Mouse (Mus musculus) hindbrain, embryonic 12.5 days (tissue): ENCODE results near the gene Cacnb2. TPM values are rescaled to one million over a fixed set of nuclear protein-coding genes. Genes with fewer than 3 reads are reported as not detected.

Source experiments
- ATAC-seq: fragments of 200-750 bp; cut with Nextera tagmentation; 2 replicates; pipeline ENCODE4 v1.8.0; 2017; ENCODE audit warnings: moderate TSS enrichment; ENCODE audit not compliant: low FRiP score
- H3K27ac ChIP-seq: fragments of 300-500 bp; sonication (generic); 2 replicates; pipeline ENCODE4 v1.5.1; 2016; ENCODE audit warnings: mild to moderate bottlenecking
- H3K27me3 ChIP-seq: fragments of 300-500 bp; sonication (generic); 2 replicates; pipeline ENCODE4 v1.6.1; 2016; ENCODE audit warnings: mild to moderate bottlenecking
- H3K36me3 ChIP-seq: fragments of 300-500 bp; sonication (generic); 2 replicates; pipeline ENCODE4 v1.6.1; 2016; ENCODE audit warnings: mild to moderate bottlenecking
- H3K4me1 ChIP-seq: fragments of 300-500 bp; sonication (generic); 2 replicates; pipeline ENCODE4 v1.6.1; 2016
- H3K4me2 ChIP-seq: fragments of 300-500 bp; sonication (generic); replicated peaks from 2 replicates; pipeline ENCODE4 v1.6.1; 2016; ENCODE audit warnings: mild to moderate bottlenecking
- H3K4me3 ChIP-seq: fragments of 300-500 bp; sonication (generic); 2 replicates; pipeline ENCODE4 v1.5.1; 2016; ENCODE audit warnings: mild to moderate bottlenecking
- H3K9ac ChIP-seq: fragments of 300-500 bp; sonication (generic); 2 replicates; pipeline ENCODE4 v1.6.1; 2016; ENCODE audit warnings: mild to moderate bottlenecking, moderate library complexity
- H3K9me3 ChIP-seq: fragments of 300-500 bp; sonication (generic); replicated peaks from 2 replicates; pipeline ENCODE4 v1.6.1; 2016; ENCODE audit warnings: mild to moderate bottlenecking
- WGBS: fragments of 180-500 bp; shearing (Covaris S2); methylation state at CpG from one replicate; pipeline ENCODE4 v1.1.7; 2016; 5-methylcytosine and 5-hydroxymethylcytosine counted together
- polyA plus RNA-seq: library from polyadenylated mRNA; unstranded; fragments of >200 nt; fragmentation: Nextera tagmentation; extraction: Ambion mirVana; gene quantifications from 2 replicates; pipeline ENCODE4 v1.2.1, GENCODE M21; 2016

The Cacnb2 gene
- polyA plus RNA-seq, 1 experiment from 2014 or later = 3.6 TPM

- H3K27me3 ChIP-seq = no peaks in the 10 kb centered on the region
- no peak overlapping the region for H3K4me2 ChIP-seq
- H3K36me3 ChIP-seq = no peaks in the 10 kb centered on the region
- H3K27ac ChIP-seq = no peak overlapping the region
- ATAC-seq = no peak
- no peak overlapping the region for H3K9ac ChIP-seq
- no peak overlapping the region for H3K4me3 ChIP-seq
- H3K9me3 ChIP-seq = no peaks in the 10 kb centered on the region
- no peaks in the 10 kb centered on the region for H3K4me1 ChIP-seq
Measured at GRCm38 (mm10) chr2:14814977-14815376, 212.1 kb downstream of the Cacnb2 start.

GRCm38 (mm10) chr2:14818651-14819050 lies 215.8 kb downstream of the Cacnb2 start:
- Histone ChIP-seq H3K9me3 (no peaks in the 10 kb centered on the region), H3K27me3 (no peaks in the 10 kb centered on the region), H3K36me3 (no peaks in the 10 kb centered on the region), H3K4me1 (no peaks in the 10 kb centered on the region), H3K4me2 (no peak overlapping the region), H3K4me3 (no peak overlapping the region), H3K9ac (no peak overlapping the region), H3K27ac (no peak overlapping the region)
- ATAC-seq = no peak
- WGBS = 50% methylated on average over 1 of the region's 1 CpGs

GRCm38 (mm10) chr2:14820946-14821345 lies 218.1 kb downstream of the Cacnb2 start:
- H3K4me1 ChIP-seq = no peaks in the 10 kb centered on the region
- no peak overlapping the region for H3K4me3 ChIP-seq
- WGBS = 85% methylated on average over 2 of the region's 2 CpGs
- no peaks in the 10 kb centered on the region for H3K27me3 ChIP-seq
- H3K4me2 ChIP-seq = no peak overlapping the region
- H3K27ac ChIP-seq = no peak overlapping the region
- ATAC-seq = no peak
- H3K36me3 ChIP-seq = no peaks in the 10 kb centered on the region
- no peak overlapping the region for H3K9ac ChIP-seq
- no peaks in the 10 kb centered on the region for H3K9me3 ChIP-seq

GRCm38 (mm10) chr2:14823105-14823504 lies 220.2 kb downstream of the Cacnb2 start:
- Histone ChIP-seq H3K9me3 (no peaks in the 10 kb centered on the region), H3K36me3 (no peaks in the 10 kb centered on the region), H3K27ac (no peak overlapping the region), H3K27me3 (no peaks in the 10 kb centered on the region), H3K4me3 (no peak overlapping the region), H3K9ac (no peak overlapping the region), H3K4me1 (no peaks in the 10 kb centered on the region), H3K4me2 (no peak overlapping the region)
- ATAC-seq = no peak

GRCm38 (mm10) chr2:14823816-14824348 lies 221.0 kb downstream of the Cacnb2 start:
- no peaks in the 10 kb centered on the region for H3K27me3 ChIP-seq
- no peak overlapping the region for H3K4me2 ChIP-seq
- no peak overlapping the region for H3K4me3 ChIP-seq
- no peak overlapping the region for H3K9ac ChIP-seq
- H3K9me3 ChIP-seq = no peaks in the 10 kb centered on the region
- no peaks in the 10 kb centered on the region for H3K36me3 ChIP-seq
- no peak for ATAC-seq
- WGBS = 63% methylated on average over 11 of the region's 11 CpGs
- H3K27ac ChIP-seq = no peak overlapping the region
- no peaks in the 10 kb centered on the region for H3K4me1 ChIP-seq

GRCm38 (mm10) chr2:14825146-14825545 lies 222.3 kb downstream of the Cacnb2 start:
- H3K27ac ChIP-seq = no peak overlapping the region
- H3K9ac ChIP-seq = no peak overlapping the region
- H3K9me3 ChIP-seq = no peaks in the 10 kb centered on the region
- no peaks in the 10 kb centered on the region for H3K36me3 ChIP-seq
- 78% methylated on average over 4 of the region's 4 CpGs for WGBS
- no peaks in the 10 kb centered on the region for H3K4me1 ChIP-seq
- no peak overlapping the region for H3K4me3 ChIP-seq
- no peak overlapping the region for H3K4me2 ChIP-seq
- no peak for ATAC-seq
- no peaks in the 10 kb centered on the region for H3K27me3 ChIP-seq

GRCm38 (mm10) chr2:14829451-14829850 lies 226.6 kb downstream of the Cacnb2 start:
- H3K4me3 ChIP-seq = no peak overlapping the region
- no peak overlapping the region for H3K4me2 ChIP-seq
- no peaks in the 10 kb centered on the region for H3K4me1 ChIP-seq
- no peaks in the 10 kb centered on the region for H3K9me3 ChIP-seq
- H3K9ac ChIP-seq = no peak overlapping the region
- no peaks in the 10 kb centered on the region for H3K27me3 ChIP-seq
- ATAC-seq = no peak
- no peak overlapping the region for H3K27ac ChIP-seq
- WGBS = 73% methylated on average over 3 of the region's 3 CpGs
- H3K36me3 ChIP-seq = no peaks in the 10 kb centered on the region

GRCm38 (mm10) chr2:14831308-14831707 lies 228.4 kb downstream of the Cacnb2 start:
- no peaks in the 10 kb centered on the region for H3K36me3 ChIP-seq
- no peaks in the 10 kb centered on the region for H3K9me3 ChIP-seq
- no peak overlapping the region for H3K4me3 ChIP-seq
- no peak overlapping the region for H3K4me2 ChIP-seq
- no peak overlapping the region for H3K9ac ChIP-seq
- no peak overlapping the region for H3K27ac ChIP-seq
- ATAC-seq = no peak
- no peaks in the 10 kb centered on the region for H3K27me3 ChIP-seq
- 77% methylated on average over 2 of the region's 2 CpGs for WGBS
- H3K4me1 ChIP-seq = no peaks in the 10 kb centered on the region

GRCm38 (mm10) chr2:14834700-14835317 lies 231.9 kb downstream of the Cacnb2 start:
- Histone ChIP-seq H3K9ac (no peak overlapping the region), H3K9me3 (no peaks in the 10 kb centered on the region), H3K27ac (no peak overlapping the region), H3K27me3 (no peaks in the 10 kb centered on the region), H3K4me2 (no peak overlapping the region), H3K4me3 (no peak overlapping the region), H3K36me3 (no peaks in the 10 kb centered on the region), H3K4me1 (no peaks in the 10 kb centered on the region)
- ATAC-seq = no peak
- 79% methylated on average over 5 of the region's 5 CpGs for WGBS

GRCm38 (mm10) chr2:14841272-14841671 lies 238.4 kb downstream of the Cacnb2 start:
- H3K9me3 ChIP-seq = no peaks in the 10 kb centered on the region
- H3K9ac ChIP-seq = no peak overlapping the region
- H3K27me3 ChIP-seq = no peaks in the 10 kb centered on the region
- no peak for ATAC-seq
- H3K36me3 ChIP-seq = no peaks in the 10 kb centered on the region
- H3K4me3 ChIP-seq = no peak overlapping the region
- H3K27ac ChIP-seq = no peak overlapping the region
- H3K4me2 ChIP-seq = no peak overlapping the region
- 41% methylated on average over 1 of the region's 1 CpGs for WGBS
- H3K4me1 ChIP-seq = no peaks in the 10 kb centered on the region

GRCm38 (mm10) chr2:14846727-14847126 lies 243.8 kb downstream of the Cacnb2 start:
- Histone ChIP-seq H3K4me3 (no peak overlapping the region), H3K36me3 (no peaks in the 10 kb centered on the region), H3K9ac (no peak overlapping the region), H3K9me3 (no peaks in the 10 kb centered on the region), H3K27ac (no peak overlapping the region), H3K4me2 (no peak overlapping the region), H3K4me1 (no peaks in the 10 kb centered on the region), H3K27me3 (no peaks in the 10 kb centered on the region)
- ATAC-seq = no peak
- 60% methylated on average over 1 of the region's 1 CpGs for WGBS

GRCm38 (mm10) chr2:14847188-14847587 lies 244.3 kb downstream of the Cacnb2 start:
- H3K27ac ChIP-seq = no peak overlapping the region
- no peak for ATAC-seq
- H3K36me3 ChIP-seq = no peaks in the 10 kb centered on the region
- no peak overlapping the region for H3K9ac ChIP-seq
- no peaks in the 10 kb centered on the region for H3K27me3 ChIP-seq
- no peaks in the 10 kb centered on the region for H3K9me3 ChIP-seq
- H3K4me2 ChIP-seq = no peak overlapping the region
- no peak overlapping the region for H3K4me3 ChIP-seq
- WGBS = 89% methylated on average over 1 of the region's 1 CpGs
- H3K4me1 ChIP-seq = no peaks in the 10 kb centered on the region

- H3K4me3 ChIP-seq = no peak overlapping the region
- no peaks in the 10 kb centered on the region for H3K4me1 ChIP-seq
- no peaks in the 10 kb centered on the region for H3K27me3 ChIP-seq
- ATAC-seq = no peak
- H3K36me3 ChIP-seq = no peaks in the 10 kb centered on the region
- H3K27ac ChIP-seq = no peak overlapping the region
- H3K9me3 ChIP-seq = no peaks in the 10 kb centered on the region
- H3K4me2 ChIP-seq = no peak overlapping the region
- no peak overlapping the region for H3K9ac ChIP-seq
- WGBS = 88% methylated on average over 1 of the region's 1 CpGs
Measured at GRCm38 (mm10) chr2:14850831-14851230, 247.9 kb downstream of the Cacnb2 start.
